8 mouse cellular contexts compared by ENCODE assay signal in genomic region chr2:24974906-24975703, GRCm38 (mm10). TPM values are rescaled to one million over a fixed set of nuclear protein-coding genes. Genes with fewer than 3 reads are reported as not detected.
DNase-seq lines count a peak whose midpoint lies in the region; ATAC-seq and TF ChIP-seq lines count a peak whose summit lies in the region.

TSS of gene Mrpl41 (minus strand) at chr2:24975098.

- peaks cover 6 to 33% of the 10 kb centered on the region in 2 experiments; a peak in 3 of 4 replicates for H3K4me1 ChIP-seq in CH12.LX (ENCODE audit: control insufficient read depth in 1 of 2, insufficient read depth in 2 of 2)
- peaks cover 6% of the 10 kb centered on the region; the same call in 1 of the 2 replicates for H3K4me1 ChIP-seq in forebrain, embryonic 11.5 days (replicated peaks; ENCODE audit: control insufficient read depth, insufficient read depth, low read length)
- H3K4me1 ChIP-seq in heart, embryonic 16.5 days (ENCODE audit: control insufficient read depth, insufficient read depth, low read length), result peaks cover 15% of the 10 kb centered on the region
- H3K4me1 ChIP-seq in liver, embryonic 15.5 days (replicated peaks), result peaks cover 49% of the 10 kb centered on the region
- H3K4me1 ChIP-seq in neural tube, embryonic 12.5 days, result peaks cover 22% of the 10 kb centered on the region

- no peaks in the 10 kb centered on the region for H3K27me3 ChIP-seq in CH12.LX (replicated peaks)
- H3K27me3 ChIP-seq in forebrain, embryonic 11.5 days (ENCODE audit: control insufficient read depth, insufficient read depth, low read length), result no peaks in the 10 kb centered on the region
- H3K27me3 ChIP-seq in heart, embryonic 16.5 days (ENCODE audit: control insufficient read depth, insufficient read depth, low read length), result no peaks in the 10 kb centered on the region
- no peaks in the 10 kb centered on the region for H3K27me3 ChIP-seq in liver, embryonic 15.5 days
- H3K27me3 ChIP-seq in neural tube, embryonic 12.5 days (replicated peaks), result no peaks in the 10 kb centered on the region

- ATAC-seq in forebrain, embryonic 11.5 days (replicated peaks; ENCODE audit: low FRiP score), result peak; percentile 99
- ATAC-seq in heart, embryonic 16.5 days (replicated peaks; ENCODE audit: extremely low read depth, insufficient read depth, low FRiP score), result peak; percentile 98
- ATAC-seq in liver, embryonic 15.5 days (ENCODE audit: insufficient read depth), result peak; percentile 94
- ATAC-seq in neural tube, embryonic 12.5 days (ENCODE audit: low FRiP score, low read depth), result peak; percentile 100

- H3K27ac ChIP-seq in CH12.LX (ENCODE audit: insufficient read depth, low read depth), result peak within 1 kb of the TSS; percentile 46
- peak within 1 kb of the TSS; percentile 76 for H3K27ac ChIP-seq in forebrain, embryonic 11.5 days (ENCODE audit: low read depth, low read length)
- H3K27ac ChIP-seq in heart, embryonic 16.5 days (ENCODE audit: low read length), result peak within 1 kb of the TSS; percentile 92
- H3K27ac ChIP-seq in liver, embryonic 15.5 days (replicated peaks), result peak within 1 kb of the TSS; percentile 95
- H3K27ac ChIP-seq in neural tube, embryonic 12.5 days, result peak within 1 kb of the TSS; percentile 64

- TF ChIP-seq POLR2A in CH12.LX (IDR thresholded peaks at IDR 0.05; ENCODE audit: low read depth, low read length), result peak; percentile 91

- TF ChIP-seq RAD21 in CH12.LX (IDR thresholded peaks at IDR 0.05; ENCODE audit: low read depth, low read length), result no peak

- dilution Hi-C loops in CH12.LX (cut with MboI; ENCODE audit: extremely low pct_ligation_motif_present, extremely low pct_unique_long_range_greater_than_20kb, low sequenced_read_pairs), result no loop called here

- H3K4me3 ChIP-seq in CH12.LX (replicated peaks in 1 of 3; ENCODE audit: low read depth in 2 of 3, low read length in 2 of 3, poor library complexity in 1 of 3), result peak within 1 kb of the TSS; percentile 75 to 86 (median 81)
- H3K4me3 ChIP-seq in forebrain, embryonic 11.5 days (ENCODE audit: low read depth, low read length), result peak within 1 kb of the TSS; percentile 68
- peak within 1 kb of the TSS; percentile 68 for H3K4me3 ChIP-seq in heart, embryonic 16.5 days (ENCODE audit: low read length)
- peak within 1 kb of the TSS; percentile 76 for H3K4me3 ChIP-seq in liver, embryonic 15.5 days (replicated peaks)
- peak within 1 kb of the TSS; percentile 66 for H3K4me3 ChIP-seq in neural tube, embryonic 12.5 days

- peak; percentile 94 for DNase-seq in CH12.LX (ENCODE audit: extremely low read depth)
- DNase-seq in c-Kit-positive CD71-positive TER-119-negative erythroid progenitor cells, embryonic 14.5 days (ENCODE audit: low read depth), result peak; percentile 94
- DNase-seq in forebrain, embryonic 11.5 days (ENCODE audit: low spot score), result peak; percentile 99
- peak; percentile 98 for DNase-seq in kidney, postnatal 36 days
- peak; percentile 98 for DNase-seq in telencephalon, adult 2 months (ENCODE audit: low read depth, low spot score)

- H3K9ac ChIP-seq in CH12.LX (ENCODE audit: insufficient read depth, low read depth), result peak within 1 kb of the TSS; percentile 75
- H3K9ac ChIP-seq in forebrain, embryonic 11.5 days (ENCODE audit: low read length), result peak within 1 kb of the TSS; percentile 74
- peak within 1 kb of the TSS; percentile 79 for H3K9ac ChIP-seq in heart, embryonic 16.5 days (ENCODE audit: low read length)
- H3K9ac ChIP-seq in liver, embryonic 15.5 days, result peak within 1 kb of the TSS; percentile 77
- H3K9ac ChIP-seq in neural tube, embryonic 12.5 days, result peak within 1 kb of the TSS; percentile 54

- TF ChIP-seq EP300 in CH12.LX (IDR thresholded peaks at IDR 0.05; ENCODE audit: low read length), result no peak

- WGBS in forebrain, embryonic 11.5 days, result under 1% methylated on average over 64 of the region's 64 CpGs
- WGBS in heart, embryonic 16.5 days, result under 1% methylated on average over 64 of the region's 64 CpGs
- WGBS in liver, embryonic 15.5 days (ENCODE audit: insufficient replicate concordance), result 0% methylated on average over 64 of the region's 64 CpGs
- WGBS in neural tube, embryonic 12.5 days, result under 1% methylated on average over 64 of the region's 64 CpGs

- peak within 1 kb of the TSS; percentile 74 for H3K4me2 ChIP-seq in CH12.LX (ENCODE audit: insufficient read depth, low read depth, poor library complexity, severe bottlenecking)
- H3K4me2 ChIP-seq in forebrain, embryonic 11.5 days (ENCODE audit: low read depth, low read length, severe bottlenecking), result peak within 1 kb of the TSS; percentile 89
- H3K4me2 ChIP-seq in heart, embryonic 16.5 days (ENCODE audit: low read depth, low read length), result peak within 1 kb of the TSS; percentile 100
- peak within 1 kb of the TSS; percentile 98 for H3K4me2 ChIP-seq in liver, embryonic 15.5 days
- peak within 1 kb of the TSS; percentile 85 for H3K4me2 ChIP-seq in neural tube, embryonic 12.5 days (replicated peaks)

- H3K9me3 ChIP-seq in CH12.LX (replicated peaks; ENCODE audit: low read length), result no peaks in the 10 kb centered on the region
- no peaks in the 10 kb centered on the region for H3K9me3 ChIP-seq in forebrain, embryonic 11.5 days (ENCODE audit: control insufficient read depth, low read length)
- H3K9me3 ChIP-seq in heart, embryonic 16.5 days (replicated peaks; ENCODE audit: control insufficient read depth, low read length), result no peaks in the 10 kb centered on the region
- no peaks in the 10 kb centered on the region for H3K9me3 ChIP-seq in liver, embryonic 15.5 days (replicated peaks)
- no peaks in the 10 kb centered on the region for H3K9me3 ChIP-seq in neural tube, embryonic 12.5 days

- H3K36me3 ChIP-seq in CH12.LX (replicated peaks in 1 of 2; ENCODE audit: control insufficient read depth in 1 of 2, insufficient read depth in 1 of 2, low read length in 1 of 2), result peaks cover 21 to 46% of the 10 kb centered on the region in 2 experiments
- peaks cover 4% of the 10 kb centered on the region; the same call in 1 of the 2 replicates for H3K36me3 ChIP-seq in forebrain, embryonic 11.5 days (ENCODE audit: control insufficient read depth, insufficient read depth, low read length)
- H3K36me3 ChIP-seq in heart, embryonic 16.5 days (ENCODE audit: control insufficient read depth, insufficient read depth), result peaks cover 20% of the 10 kb centered on the region; the same call in 1 of the 2 replicates
- H3K36me3 ChIP-seq in liver, embryonic 15.5 days (replicated peaks), result peaks cover 32% of the 10 kb centered on the region
- H3K36me3 ChIP-seq in neural tube, embryonic 12.5 days, result peaks cover 27% of the 10 kb centered on the region

- 0 out of 2 replicates have a peak, but pooled peaks cover 5% of the 10 kb centered on the region for H3K79me2 ChIP-seq in CH12.LX (replicated peaks; ENCODE audit: control insufficient read depth, extremely low read depth, insufficient read depth, poor library complexity, severe bottlenecking)

- in situ Hi-C loops in CH12.LX (cut with MboI; ENCODE audit: low pct_ligation_motif_present, low pct_unique_long_range_greater_than_20kb, low sequenced_read_pairs), result no loop called here

- TF ChIP-seq CTCF in CH12.LX (conservative IDR thresholded peaks at IDR 0.05 in 1 of 2, IDR thresholded peaks at IDR 0.05 in 1 of 2; ENCODE audit: low read depth in 2 of 2, low read length in 2 of 2), result no peak

TF ChIP-seq in CH12.LX, 34 proteins besides CTCF, POLR2A, EP300 and RAD21 (continues in another document):
- TF ChIP-seq TCF12 (IDR thresholded peaks at IDR 0.05; ENCODE audit: low read depth, low read length) (peak; percentile 72), ETS1 (conservative IDR thresholded peaks at IDR 0.05; ENCODE audit: low read depth, low read length) (no peak), ZC3H11A (IDR thresholded peaks at IDR 0.05; ENCODE audit: low read depth, low read length) (no peak), MYC (IDR thresholded peaks at IDR 0.05; ENCODE audit: low read depth, low read length) (peak; percentile 54; the same call in 1 of the 2 replicates), MAFK (IDR thresholded peaks at IDR 0.05; ENCODE audit: insufficient replicate concordance, low read length) (no peak), GABPA (IDR thresholded peaks at IDR 0.05; ENCODE audit: insufficient replicate concordance, low read depth, low read length) (no peak), ELF1 (IDR thresholded peaks at IDR 0.05; ENCODE audit: low read depth, low read length) (peak; percentile 80), IRF4 (IDR thresholded peaks at IDR 0.05; ENCODE audit: low read depth, low read length) (0 out of 2 replicates have a peak, but pooled peaks have one; percentile 25), TBP (conservative IDR thresholded peaks at IDR 0.05; ENCODE audit: low read depth, low read length) (peak; percentile 67), HCFC1 (IDR thresholded peaks at IDR 0.05; ENCODE audit: low read depth, low read length) (peak; percentile 81), KAT2A (IDR thresholded peaks at IDR 0.05; ENCODE audit: insufficient replicate concordance, low read length) (peak; percentile 73; the same call in 1 of the 2 replicates), ZMIZ1 (IDR thresholded peaks at IDR 0.05; ENCODE audit: low read depth, low read length) (peak; percentile 74), POLR2AphosphoS2 (IDR thresholded peaks at IDR 0.05; ENCODE audit: low read depth, low read length) (no peak), SMC3 (IDR thresholded peaks at IDR 0.05; ENCODE audit: low read depth, low read length) (no peak), BHLHE40 (IDR thresholded peaks at IDR 0.05; ENCODE audit: low read depth, low read length) (no peak), MAZ (IDR thresholded peaks at IDR 0.05; ENCODE audit: low read depth, low read length) (peak; percentile 42; the same call in 1 of the 2 replicates), NRF1 (IDR thresholded peaks at IDR 0.05; ENCODE audit: low read depth, low read length) (peak; percentile 73), PAX5 (IDR thresholded peaks at IDR 0.05; ENCODE audit: low read length) (no peak), MAX (IDR thresholded peaks at IDR 0.05; ENCODE audit: low read length) (peak; percentile 69; the same call in 1 of the 2 replicates), UBTF (IDR thresholded peaks at IDR 0.05; ENCODE audit: low read depth, low read length) (0 out of 2 replicates have a peak, but pooled peaks have one; percentile 5), USF2 (conservative IDR thresholded peaks at IDR 0.05; ENCODE audit: low read depth, low read length) (no peak), JUND (conservative IDR thresholded peaks at IDR 0.05; ENCODE audit: low read depth, low read length) (no peak)

RNA-seq across cellular contexts. Expression of gene Mrpl41, which starts in this region (rescaled TPM):
- total RNA-seq in CH12.LX (2012; rRNA removed) (58.3 and 77.3 TPM in 2 replicates), CH12.LX (2014; rRNA removed) (118 and 123 TPM in 2 replicates)
- polyA plus RNA-seq in CH12.LX (2012; ENCODE audit: insufficient read length, low read depth), result 69.4 and 77.8 TPM in 2 replicates
- 130 and 141 TPM in 2 replicates for polyA plus RNA-seq in forebrain, embryonic 11.5 days (2014; fragmentation: Nextera tagmentation; extraction: Ambion mirVana)
- 125 and 150 TPM in 2 replicates for polyA plus RNA-seq in heart, embryonic 16.5 days (2015; fragmentation: Nextera tagmentation; extraction: Ambion mirVana)
- polyA plus RNA-seq in liver, embryonic 15.5 days (2015; fragmentation: Nextera tagmentation; extraction: Ambion mirVana), result 62.6 and 69.8 TPM in 2 replicates
- polyA plus RNA-seq in neural tube, embryonic 12.5 days (2016; fragmentation: Nextera tagmentation; extraction: Ambion mirVana), result 150 and 168 TPM in 2 replicates

Comparison
In these comparisons a context has a peak if more than half of its experiments do, and no peak if none do; other contexts are left out.
1. Peak in every context shown above with its lines: DNase-seq, ATAC-seq, H3K4me3 ChIP-seq and H3K27ac ChIP-seq.